Mouse (Mus musculus) kidney, postnatal 10 days (tissue): ENCODE data around the gene Sorl1.
A peak's percentile ranks its signal among the peaks of the same experiment; 100 is the strongest.

ENCODE experiments used
- DNase-seq: peaks from one replicate; pipeline ENCODE4 v3.0.0; 2021; ENCODE audit warnings: mixed read lengths

Gene Sorl1

GRCm38 (mm10) chr9:42121631-42122354, 2.3 kb downstream of the Sorl1 start:
- DNase-seq, result no peak

- peak; percentile 44 for DNase-seq
Measured at GRCm38 (mm10) chr9:42116418-42117056, 7.6 kb downstream of the Sorl1 start.

GRCm38 (mm10) chr9:42115078-42115477, 9.0 kb downstream of the Sorl1 start:
- DNase-seq, result no peak

GRCm38 (mm10) chr9:42113316-42113715, 10.8 kb downstream of the Sorl1 start:
- DNase-seq, result no peak

- no peak for DNase-seq
Measured at GRCm38 (mm10) chr9:42112691-42113090, 11.4 kb downstream of the Sorl1 start.

GRCm38 (mm10) chr9:42111256-42111655, 12.8 kb downstream of the Sorl1 start:
- no peak for DNase-seq

- DNase-seq, result peak; percentile 82
Measured at GRCm38 (mm10) chr9:42109837-42110451, 14.2 kb downstream of the Sorl1 start.

GRCm38 (mm10) chr9:42109131-42109530, 15.0 kb downstream of the Sorl1 start:
- no peak for DNase-seq

DNA sequence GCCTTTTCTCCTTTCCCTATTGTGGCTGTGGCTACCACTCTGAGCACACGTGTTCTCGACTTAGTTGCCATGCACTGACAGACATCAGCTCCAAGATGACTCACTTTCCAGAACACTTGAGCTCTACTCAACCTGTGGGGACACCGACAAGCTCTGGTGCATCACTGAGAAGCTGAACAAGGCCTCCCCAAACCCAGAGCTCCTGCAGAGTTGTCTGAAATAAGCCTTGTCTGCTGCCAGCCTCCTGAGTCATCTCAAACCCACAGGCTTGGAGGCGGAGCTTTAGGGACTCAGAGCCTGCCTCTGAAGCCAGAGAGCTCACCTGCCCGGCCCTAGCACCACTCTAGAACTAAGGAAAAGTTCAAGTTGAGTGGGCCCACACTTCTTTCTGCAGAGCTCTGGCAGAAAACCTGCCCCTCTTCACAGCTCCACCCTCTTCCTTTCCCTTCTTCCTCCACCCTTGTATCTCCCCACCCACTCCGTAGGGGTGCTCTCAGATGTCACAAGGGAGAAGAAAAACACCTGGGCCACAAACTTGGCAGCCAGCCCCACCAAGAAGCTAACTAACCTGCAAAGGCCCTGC, 15.6 kb downstream of the Sorl1 start:
- peak; percentile 67 for DNase-seq

- no peak for DNase-seq
Measured at GRCm38 (mm10) chr9:42107062-42107461, 17.0 kb downstream of the Sorl1 start.

DNA sequence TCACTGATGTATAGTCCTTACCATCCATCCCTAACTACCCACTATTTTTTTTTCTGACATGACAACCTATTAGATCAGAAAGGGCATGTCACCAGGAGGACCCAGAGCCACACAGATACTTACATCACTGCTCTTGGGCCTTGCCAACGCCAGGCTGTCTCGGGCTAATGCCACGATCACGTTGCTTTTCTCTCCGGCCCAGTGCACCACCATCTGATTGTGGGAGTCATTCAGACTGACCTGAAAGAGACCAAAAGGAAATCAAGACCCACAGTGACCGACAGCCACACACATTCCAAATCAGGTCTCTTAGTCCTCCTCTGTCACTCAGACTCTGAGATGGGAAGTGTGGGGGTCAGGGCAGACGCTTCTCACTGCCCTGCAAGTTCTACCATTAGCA, 17.8 kb downstream of the Sorl1 start:
- DNase-seq, result no peak

DNA sequence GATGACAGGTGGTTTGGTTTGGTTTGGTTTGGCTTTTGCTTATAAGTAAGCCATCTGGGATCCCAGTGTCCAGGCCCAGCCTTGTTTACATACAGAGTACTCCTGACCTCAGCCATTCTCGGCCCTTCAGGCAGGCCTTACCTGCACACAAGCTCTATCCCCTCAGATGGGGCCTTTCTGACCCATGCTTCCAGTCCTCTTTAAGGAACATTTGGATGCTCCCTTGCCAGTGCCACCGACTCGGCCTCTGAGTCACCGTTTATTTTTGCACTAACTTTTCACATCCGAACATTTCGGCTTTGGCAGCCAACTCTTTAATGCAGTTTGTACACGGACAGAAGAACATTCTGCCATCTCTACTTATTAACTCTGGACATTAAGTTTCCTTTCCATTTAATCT, 20.6 kb downstream of the Sorl1 start:
- no peak for DNase-seq

DNA sequence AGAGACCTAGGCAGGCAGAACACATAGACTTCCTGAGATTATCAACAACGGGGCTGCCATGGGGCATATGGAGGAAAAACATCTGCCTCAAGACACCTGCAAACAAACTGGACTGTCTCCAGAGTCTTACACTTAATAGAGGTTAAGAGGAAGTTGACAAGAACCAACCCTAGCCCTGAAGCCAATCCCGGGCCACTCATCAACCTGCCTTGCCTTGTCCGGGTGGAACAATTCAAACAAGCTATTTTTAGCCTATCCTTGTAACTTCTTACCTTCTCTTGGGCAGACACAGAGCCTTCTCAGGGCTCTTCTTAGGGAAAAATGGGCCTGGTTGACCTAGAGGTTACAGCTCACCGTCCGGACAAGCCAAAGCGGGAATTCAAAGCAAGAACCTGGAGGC, 22.1 kb downstream of the Sorl1 start:
- no peak for DNase-seq

DNA sequence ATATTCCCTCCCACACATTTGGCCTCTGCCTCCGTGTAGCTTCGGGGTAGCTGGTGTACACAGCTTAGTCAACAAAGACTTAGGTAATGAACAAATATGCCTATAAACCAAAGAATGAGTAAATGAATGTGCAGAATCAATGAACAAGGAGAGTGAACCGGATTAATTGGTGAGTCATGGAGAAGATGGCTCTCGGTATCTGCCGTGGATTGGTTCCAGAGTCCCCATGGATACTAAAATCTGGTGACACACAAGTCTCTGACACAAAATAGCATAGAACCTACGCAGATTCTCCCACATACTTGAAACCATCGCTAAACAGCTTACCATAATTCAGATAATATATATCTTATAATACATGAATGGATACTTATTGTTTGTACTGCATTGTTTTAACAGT, 22.8 kb downstream of the Sorl1 start:
- DNase-seq, result no peak

- DNase-seq, result no peak
Measured at GRCm38 (mm10) chr9:42100618-42101210, 23.4 kb downstream of the Sorl1 start.

- no peak for DNase-seq
Measured at GRCm38 (mm10) chr9:42098474-42099121, 25.5 kb downstream of the Sorl1 start.

- DNase-seq, result no peak
Measured at GRCm38 (mm10) chr9:42097731-42098473, 26.2 kb downstream of the Sorl1 start.

DNA sequence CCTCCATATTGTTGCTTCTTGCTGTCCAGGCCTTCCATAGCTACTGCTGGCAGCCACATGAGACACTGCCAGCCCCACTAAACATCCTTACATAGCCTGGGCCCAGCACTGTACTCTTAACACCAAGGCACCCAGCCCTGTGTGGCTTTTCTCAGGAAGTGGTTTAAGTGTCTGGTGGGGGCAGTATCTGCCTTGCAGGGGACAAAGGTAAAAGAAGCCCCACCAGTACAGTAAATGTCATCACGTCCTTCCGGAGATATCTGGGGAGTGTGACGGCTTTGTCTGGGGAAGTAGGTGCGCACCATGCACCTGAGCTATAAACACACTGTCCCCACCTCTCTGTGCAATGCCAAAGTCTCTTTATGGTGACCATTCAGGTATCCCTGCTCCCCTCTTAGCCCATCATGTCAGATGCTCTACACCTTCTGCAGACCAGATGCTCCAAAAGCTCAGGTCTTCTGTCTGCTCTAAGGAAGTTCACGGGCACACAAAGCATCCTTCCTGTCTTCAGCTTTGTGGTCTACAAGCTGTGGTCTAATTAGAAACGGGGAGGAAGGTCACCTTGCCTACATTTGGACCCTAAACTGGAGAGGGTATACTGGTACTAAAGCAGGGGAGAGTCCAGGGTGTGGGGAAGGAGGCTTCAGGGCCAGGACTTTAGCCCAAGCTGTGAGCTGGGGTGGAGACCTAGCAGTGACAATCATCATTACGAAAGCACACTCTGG, 26.9 kb downstream of the Sorl1 start:
- DNase-seq, result no peak

GRCm38 (mm10) chr9:42094752-42095151, 29.3 kb downstream of the Sorl1 start:
- peak; percentile 57 for DNase-seq

- no peak for DNase-seq
Measured at GRCm38 (mm10) chr9:42094028-42094551, 30.0 kb downstream of the Sorl1 start.

- no peak for DNase-seq
Measured at GRCm38 (mm10) chr9:42092749-42093148, 31.3 kb downstream of the Sorl1 start.
